Mouse (Mus musculus): ENCODE data around the gene Asb8.

Gene Asb8

DNA sequence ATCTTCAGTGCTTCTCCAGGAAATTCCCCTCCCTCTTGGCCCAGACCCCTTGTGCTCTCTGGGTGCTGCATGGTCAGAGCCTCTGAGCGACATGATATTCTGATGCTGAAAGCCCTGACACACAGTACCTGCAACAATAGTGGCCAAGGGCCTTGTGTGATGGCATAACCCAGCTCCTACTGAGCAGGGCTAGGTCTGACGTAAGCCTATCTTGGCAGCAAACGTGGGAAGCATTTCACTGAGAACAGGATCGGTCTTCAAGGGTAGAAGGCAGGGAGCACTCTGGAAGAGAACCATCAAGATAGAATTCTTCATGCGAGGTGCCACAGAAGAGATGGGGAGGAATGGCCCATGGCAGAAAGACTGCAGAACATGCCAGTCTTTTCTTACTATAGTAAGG, at the start of gene Asb8:
Gene Asb8 (minus strand): TSS at position 101 of the 400 bp plus-strand sequence.
- no peak for DNase-seq

DNA sequence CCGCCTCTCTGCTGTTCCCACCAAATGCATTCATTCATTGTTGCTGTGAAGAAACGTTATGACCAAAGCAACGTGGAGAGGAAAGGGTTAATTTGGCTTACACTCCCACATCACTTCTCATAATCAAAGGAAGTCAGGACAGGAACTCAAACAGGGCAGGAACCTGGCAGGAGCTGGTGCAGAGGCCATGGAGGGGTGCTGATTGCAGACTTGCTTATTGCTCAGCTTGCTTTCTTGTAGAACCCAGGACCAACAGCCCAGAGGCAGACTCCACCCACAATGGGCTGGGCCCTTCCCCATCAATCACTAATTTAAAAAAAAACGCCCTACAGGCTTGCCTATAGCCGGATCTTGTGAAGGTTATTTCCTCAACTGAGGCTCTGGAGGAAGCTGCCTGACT, 48.7 kb upstream of the Asb8 start:
- DNase-seq, result no peak

DNA sequence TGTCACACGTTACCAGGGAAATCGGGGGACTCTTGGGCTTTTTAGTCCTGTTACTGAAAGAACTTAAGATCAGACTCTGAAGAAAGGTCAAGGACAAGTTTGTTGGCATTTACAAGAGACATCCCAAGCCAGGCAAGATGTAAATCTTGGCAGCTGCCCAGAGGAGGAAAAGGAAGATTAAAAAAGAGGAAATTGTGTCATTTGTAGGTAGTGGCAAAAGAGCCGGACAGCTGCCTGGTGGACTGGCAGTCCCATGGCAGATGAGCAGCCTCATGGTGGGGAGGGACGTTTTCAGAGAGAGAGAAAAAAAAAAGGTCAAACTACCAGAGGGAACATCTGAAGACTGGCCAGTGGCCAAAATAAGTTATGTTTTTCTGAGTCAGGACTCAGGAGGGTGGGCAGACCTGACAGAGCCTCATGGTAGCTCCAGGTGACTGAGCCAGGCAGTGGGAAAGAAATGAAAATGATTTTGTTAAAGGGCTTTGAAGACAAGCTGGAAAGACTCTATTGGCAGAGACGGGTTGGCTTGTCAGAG, 48.0 kb upstream of the Asb8 start:
- no peak for DNase-seq

DNA sequence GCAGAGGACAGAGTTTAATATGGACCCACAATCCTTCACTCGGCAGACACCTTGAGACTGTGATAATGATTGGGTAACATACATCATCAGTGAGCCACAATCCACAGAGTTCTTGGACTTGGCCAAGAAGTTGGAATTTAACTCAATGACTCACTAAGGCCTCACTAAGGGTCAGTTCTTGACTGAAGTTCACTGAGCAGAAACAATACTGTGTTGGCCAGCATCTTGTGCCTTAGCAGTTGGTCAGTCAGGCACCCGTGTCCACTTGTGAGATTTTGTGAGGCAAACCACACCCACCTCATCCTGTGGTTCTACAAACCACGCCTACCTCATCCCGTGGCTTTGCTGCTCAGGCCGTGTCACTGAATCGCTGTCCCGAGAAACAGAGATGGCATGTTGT, 44.3 kb upstream of the Asb8 start:
- no peak for DNase-seq

DNA sequence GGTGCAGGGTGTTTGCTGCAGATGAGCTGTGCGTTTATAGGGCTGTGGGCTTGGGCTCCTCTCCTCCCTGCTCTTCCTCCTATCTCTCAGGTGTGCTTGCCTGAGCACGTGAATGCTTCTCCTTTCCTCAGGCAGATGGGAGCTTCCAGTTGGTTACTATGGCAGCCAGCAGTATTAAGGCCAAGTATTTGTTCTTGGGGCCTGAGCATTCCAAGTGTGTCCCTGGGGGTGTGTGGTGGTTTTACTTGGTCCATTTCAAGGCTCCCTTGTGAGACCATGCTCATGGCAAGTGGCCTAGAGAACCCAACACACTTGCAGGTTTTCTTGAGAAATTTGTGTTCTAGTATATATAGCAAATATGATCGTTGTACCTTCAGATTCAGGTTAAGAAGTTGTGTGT, 30.0 kb upstream of the Asb8 start, which contains the start of gene Olfr288:
Gene Olfr288 (minus strand): TSS at position 101 of the 400 bp plus-strand sequence.
- DNase-seq, result no peak

DNA sequence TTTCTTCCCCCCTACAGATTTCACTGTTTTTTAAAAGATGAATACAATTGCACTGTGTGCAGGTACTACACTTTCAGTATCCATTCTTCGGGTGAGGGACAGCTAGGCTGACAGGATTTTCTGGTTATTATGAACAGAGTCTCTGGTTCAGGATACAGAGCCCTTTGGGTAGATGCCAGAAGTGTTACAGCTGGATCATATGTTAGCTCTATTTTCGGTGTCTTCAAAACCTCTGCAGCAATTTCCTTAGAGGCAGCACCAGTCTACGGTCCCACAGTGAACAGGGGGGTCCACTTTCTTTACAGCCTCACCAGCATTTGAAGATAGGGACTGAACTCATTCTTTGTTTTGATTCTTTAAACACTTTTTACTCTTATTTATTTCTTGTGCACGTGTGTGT, 19.0 kb upstream of the Asb8 start:
- DNase-seq, result no peak

DNA sequence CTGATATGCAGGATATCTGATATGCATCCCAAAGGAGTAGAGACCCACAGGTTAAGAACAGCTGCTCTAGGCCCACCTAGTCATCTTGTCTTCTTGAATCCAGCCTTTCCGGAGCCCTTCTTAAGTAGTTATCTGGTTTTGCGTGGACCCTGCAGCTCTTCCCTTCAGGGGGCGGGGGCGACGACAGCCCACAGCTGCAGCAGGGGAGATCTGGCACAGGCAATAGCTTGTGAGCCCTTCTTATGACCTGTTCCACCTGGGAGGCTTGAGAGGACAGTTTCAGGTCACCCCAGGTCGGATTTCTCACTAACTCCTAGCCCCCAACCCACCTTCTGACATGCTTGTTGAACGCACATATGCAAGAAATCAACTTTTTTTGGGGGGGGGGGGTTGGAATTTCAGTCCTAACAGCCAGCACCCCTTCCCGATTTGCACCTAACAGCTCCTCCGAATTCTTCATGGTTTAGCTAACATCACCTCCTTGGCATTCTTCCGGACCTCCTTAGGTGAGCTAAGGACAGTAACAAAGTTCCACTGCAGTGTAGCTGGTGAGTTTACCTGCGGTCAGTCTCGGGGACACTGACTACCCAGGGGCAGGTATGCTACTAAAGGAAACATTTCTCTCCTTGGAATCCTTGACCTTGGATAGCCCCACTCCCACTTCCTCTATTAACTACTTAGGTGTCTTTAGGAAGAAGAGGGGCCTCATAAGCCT, 16.6 kb upstream of the Asb8 start:
- peak; percentile 63 for DNase-seq

DNA sequence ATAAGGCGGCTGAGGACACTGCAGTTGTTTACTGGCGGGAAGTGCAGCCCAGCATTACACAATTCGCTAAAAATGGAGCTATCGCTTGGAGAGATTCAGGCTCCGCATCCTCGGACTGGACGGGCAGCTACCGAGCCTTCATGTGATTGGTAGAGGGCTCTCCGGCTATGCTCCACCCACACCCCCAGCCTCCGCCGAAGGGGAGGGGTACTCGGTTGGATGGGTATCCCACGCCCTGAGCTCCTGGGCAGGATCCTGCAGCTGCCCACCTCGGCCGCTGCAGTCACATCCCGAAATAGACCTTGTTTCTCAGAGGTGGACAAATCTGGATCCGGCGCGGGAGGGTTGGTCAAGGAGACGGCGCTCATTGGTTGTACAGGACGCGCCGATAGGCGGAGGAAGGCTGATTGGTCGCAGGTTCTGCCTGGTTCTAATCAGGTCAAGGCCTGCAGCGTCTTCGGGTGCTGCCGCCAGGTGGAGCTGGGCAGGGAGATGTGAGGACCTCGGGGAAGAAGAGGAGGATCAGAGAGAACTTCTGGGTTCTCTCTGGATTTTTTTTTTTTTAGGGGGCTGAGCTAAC, 15.8 kb upstream of the Asb8 start:
- peak; percentile 99 for DNase-seq

DNA sequence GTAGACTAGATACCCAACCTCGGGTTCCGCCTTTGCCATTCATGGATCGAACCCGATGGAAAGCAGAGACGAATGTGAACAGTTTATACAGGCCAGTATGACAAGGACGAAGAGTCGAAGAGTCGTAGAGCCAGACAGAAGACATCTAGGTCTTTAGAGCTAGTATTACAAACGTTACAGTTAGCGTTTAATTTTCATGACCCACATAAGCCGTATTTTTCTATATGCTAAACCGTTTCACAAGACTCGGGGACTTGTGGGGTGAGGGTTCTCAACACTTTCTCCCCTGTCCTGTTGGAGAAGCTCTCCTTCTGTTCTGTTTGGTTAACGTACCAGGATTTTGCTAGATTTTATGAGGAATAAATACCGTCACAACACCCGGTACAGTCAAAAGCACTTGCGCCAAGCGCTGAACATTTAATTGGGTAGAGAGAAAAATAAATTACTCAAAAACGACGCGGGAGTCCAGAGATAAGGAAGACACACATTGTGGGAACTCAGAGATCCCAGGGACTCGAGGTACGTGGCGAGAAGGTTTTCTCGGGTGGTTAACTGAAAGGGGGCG, 15.2 kb upstream of the Asb8 start:
- DNase-seq, result no peak

DNA sequence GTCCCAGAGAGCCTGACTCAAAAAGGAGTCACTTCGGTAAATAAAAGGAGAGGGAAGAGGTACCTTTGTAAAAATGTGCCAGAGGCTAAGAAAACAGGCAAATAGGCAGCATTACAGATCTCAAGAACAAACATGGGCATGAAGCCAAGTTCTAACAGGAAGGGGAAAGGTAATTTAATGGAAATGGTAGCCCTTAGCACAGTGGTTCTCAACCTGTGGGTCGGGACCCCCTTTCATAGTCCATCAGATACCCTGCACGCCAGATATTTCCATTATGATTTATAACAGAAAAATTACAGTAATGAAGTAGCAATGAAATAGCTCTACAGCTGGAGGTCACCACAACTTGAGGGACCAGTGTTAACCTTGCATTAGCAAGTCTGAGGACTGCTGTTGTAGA, 11.9 kb upstream of the Asb8 start:
- no peak for DNase-seq

DNA sequence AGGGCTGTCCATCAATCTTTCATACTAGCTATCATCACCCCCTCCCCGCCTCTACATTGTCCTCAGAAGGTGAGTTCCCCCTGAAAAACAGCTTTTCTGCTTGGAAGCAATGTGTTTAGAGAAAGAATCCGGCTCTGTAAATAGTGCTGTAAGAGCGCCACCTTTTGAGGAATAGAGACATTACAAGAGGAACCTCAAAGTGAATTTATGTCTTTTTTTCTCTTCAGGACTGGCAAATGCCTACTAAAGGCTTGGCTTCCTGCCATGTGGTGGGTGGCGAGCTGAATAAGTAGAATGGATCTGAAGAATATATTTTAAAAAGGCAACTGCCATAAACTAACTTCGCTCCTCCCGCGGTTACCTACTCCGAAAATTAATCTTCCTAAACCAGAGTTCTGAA, 8.4 kb upstream of the Asb8 start:
- peak; percentile 83 for DNase-seq

DNA sequence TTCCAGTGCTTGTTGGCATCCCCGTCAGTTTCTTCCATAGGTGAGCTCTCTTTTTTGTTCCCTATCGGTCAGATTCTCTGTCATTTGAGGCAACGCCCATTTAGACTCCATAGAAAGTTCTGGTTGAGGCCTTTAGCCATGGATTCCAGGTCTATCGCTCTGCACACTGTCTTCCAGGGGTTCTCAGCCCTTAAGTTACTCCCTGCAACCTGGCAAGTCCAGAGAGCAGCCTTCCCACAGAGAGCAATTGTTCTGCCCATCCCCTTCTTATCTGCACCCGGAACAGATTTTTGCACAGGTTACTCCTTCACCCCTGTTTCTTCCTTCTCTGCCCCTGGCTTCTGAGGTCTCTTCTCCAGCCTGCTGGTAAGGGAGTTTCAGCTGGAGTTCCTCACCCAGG, 6.7 kb upstream of the Asb8 start:
- no peak for DNase-seq

DNA sequence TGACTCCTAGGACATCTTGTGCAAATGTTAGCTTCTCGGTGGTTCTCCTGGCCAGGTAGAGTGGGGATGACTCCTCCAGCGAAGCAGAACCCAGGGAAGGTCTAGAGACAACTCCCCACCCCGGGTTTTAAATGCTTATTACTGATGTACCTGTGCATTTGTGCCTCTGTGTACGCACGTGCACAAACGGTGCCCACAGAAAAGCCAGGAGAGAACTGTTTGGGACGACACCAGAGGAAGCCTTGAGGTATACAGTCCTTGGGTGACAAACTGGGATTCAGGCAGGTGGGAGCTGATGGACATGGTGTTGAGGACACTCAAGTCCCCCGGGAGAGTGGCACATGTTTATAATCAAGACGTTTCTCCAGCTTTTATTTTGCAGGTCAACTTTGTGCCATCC, 5.5 kb upstream of the Asb8 start:
- DNase-seq, result no peak

DNA sequence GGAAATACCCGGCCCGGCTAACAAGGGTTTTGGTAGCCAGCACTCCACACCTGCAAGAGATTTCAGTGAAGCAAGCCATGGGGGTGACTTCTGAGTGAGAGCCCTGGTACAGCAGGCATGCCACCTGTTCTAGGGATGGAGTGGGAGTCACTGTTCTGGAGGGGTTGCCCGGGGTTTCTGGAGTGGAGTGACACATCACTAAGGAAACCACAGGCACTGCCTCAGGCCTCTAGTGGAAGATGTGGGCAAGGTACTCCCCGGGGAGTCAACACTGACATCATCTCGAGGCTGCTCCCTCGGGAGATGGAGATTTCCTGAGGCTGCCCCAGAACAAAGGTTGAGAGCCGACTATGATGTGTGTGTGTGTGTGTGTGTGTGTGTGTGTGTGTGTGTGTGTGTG, 4.9 kb upstream of the Asb8 start:
- DNase-seq, result no peak

DNA sequence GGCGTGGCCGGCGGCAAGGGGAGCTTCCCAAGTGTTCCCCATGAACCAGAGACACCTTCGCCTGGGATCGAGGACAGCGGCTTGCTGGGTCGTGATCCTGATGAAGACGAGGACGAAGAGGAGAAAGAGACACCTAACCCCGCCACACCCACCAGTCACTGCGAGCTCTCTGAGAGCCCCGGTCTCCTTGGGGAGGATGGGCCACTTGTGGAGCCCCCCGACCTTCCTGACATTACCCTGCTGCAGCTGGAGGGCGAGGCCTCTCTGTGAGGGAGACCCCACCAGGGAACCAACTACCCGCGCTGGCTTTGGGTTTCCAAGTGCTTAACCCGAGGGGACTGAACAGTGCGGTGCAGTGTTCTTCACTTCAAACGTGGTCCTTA, 3.2 kb upstream of the Asb8 start:
- no peak for DNase-seq

DNA sequence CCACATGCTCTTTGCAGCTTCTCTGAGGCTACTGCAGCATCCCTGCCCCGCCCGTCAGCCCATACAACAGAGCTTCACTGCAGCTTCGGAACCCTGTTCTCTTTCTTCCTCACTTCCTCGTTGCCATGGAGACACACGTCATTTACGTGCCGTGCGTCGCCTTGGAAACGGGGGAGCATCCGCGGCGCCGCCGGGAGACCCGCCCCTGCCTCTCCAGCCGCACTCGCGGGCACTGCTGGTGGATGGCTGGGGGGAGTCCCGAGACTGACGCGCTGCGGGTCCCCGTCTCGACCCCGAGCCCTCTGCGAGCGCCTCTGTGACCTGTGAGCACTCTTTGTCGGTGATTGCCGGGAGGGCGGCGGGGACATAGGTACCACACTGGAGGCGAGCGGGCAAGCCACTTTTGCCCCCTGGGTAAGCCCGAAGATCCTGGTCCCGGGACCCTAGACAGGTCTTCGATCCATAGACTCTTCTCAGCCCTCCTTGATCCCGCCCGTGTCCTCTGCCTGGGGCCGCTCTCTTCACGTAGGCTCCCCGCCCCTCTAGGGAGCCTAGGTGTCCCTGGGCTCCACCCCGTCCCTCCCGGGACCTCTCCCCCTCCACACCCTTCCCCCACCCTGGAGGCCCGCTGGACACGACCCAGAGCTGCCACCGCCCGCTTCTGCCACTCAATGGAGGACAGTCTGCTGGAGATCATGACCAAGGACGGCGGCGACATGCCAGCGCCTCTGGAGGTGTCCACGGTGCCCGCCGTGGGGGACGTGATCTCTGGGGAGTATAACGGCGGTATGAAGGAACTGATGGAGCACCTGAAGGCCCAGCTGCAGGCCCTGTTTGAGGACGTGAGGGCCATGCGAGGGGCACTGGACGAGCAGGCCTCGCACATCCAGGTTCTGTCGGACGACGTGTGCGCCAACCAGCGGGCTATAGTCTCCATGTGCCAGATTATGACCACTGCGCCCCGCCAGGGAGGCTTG, 2.5 kb upstream of the Asb8 start:
- DNase-seq, result peak; percentile 94

DNA sequence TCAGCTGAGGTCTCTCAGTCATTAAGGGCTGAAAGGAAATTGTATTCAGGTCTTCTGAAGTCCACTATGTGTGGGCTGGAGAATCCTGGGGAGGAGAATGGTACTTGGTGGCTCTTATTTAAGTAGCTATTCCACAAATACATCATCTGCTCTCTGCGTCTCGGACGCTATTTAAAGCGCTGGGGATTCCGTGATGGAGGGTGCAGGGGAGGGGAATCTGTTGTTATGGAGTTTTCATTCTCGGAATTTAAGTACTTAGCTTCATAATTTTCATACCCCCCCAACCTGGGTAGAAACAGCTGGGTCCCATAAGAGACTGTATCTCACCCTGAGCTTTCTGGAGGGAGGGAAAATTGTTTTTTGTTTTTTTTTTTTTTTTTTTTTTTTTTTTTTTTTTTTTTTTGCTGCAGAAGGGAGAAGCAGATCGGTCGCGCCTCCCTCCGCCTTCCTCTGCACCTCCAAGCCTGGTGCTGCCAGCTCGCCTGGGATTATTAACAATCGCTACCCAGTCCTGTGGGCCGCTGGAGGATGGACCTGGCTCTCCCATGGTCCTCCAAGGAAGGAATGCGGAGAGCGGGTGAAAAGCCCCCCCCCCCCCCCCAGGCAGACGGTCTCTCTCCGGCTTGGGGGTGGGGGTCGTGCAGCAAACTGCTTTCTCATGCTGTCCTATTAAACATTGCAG, 1.7 kb upstream of the Asb8 start, which contains the start of gene Ccdc184:
Gene Ccdc184 (plus strand): TSS at position 196 of the 682 bp plus-strand sequence.
- peak; percentile 54 for DNase-seq

DNA sequence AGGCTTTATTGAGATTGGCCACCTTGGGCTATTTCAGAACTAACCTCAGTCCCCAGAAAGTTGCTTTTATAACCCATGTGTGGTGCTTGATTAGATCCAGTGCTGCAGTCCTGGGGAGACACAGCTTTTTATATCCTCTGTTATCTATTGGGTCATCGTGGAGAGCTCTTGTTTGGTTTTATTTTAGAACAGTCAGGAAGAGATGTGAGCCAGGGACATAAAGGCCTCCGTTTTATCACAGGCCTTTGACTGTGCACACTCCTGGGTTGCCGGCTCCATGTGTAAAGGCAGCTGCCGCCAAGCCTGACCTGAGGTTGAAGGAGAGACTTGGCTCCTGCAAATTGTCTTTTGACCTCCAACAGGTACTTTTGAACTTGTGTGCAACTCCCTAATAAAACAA, 2.9 kb downstream of the Asb8 start:
- no peak for DNase-seq

DNA sequence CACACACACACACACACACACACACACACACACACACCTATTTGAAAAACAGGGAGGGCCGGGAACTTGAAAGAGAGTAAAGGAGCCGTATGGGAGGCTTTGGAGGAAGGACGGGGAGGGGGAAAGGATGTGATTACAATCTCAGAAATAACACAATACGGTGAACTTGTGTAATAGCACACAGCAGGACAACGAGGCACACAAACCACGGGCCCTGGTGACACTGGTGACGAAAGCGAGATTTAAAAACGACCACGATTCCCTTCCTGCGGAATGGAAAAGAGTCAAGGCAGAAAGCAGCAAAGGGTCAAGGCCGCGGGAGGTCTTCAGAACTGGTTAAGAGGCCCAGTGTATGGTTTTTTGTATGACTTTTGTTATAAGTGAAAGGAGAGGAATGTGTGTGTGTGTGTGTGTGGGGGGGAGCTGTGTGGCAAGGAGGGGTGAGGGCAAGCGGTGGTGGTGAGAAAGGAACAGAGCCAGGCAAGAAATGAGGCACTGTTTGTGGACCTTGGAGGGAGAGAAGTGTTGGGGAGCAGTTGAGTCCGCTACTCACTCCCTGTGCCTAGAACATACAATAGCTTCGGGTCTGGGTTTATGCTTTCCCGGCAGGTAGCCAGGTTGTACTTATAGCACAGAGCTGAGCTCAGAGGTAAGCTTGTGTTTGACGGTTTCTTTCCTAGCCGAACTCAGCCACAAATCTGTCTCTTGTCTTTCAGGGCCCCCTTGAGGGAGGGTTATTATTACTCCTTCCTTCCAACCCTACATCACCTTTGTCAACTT, 4.2 kb downstream of the Asb8 start:
- no peak for DNase-seq

DNA sequence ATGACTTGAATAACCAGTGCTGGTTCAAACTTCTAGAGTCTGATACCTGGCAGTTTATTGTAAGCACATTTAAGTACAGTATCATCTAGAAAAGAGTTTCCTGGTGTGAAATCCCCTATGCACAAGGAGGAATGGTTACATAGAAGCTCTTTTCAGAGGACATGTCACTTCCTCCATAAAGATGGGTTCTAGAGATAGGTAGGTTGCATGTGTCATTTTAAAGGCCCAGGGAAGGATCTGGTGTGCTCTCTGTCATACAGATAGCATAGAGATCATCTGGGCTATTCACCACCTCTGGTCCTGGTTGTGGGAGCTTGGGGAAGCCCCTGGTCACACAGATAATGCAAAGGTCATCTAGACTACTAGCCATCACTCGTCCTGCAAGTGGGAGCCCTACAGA, 8.2 kb downstream of the Asb8 start:
- no peak for DNase-seq

DNA sequence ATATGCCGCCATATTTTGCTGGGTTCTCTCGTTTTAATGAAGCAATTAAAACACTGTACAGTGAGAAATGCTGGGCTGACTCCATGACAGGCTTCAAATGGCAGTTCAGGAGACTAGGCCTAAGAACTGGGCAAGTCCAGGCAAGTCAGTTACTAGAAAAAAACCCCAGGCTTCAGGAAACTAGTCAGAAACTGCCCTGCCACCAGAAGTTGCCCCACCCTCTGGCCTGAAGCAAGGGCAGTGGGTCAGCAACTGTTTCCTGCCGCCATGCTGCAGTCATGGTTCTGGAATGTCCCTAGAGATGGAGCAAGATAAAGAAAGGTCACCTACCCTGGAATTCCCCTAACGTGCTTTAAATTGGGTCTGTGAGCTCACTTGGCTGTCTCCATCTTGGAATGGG, 9.5 kb downstream of the Asb8 start:
- DNase-seq, result no peak

DNA sequence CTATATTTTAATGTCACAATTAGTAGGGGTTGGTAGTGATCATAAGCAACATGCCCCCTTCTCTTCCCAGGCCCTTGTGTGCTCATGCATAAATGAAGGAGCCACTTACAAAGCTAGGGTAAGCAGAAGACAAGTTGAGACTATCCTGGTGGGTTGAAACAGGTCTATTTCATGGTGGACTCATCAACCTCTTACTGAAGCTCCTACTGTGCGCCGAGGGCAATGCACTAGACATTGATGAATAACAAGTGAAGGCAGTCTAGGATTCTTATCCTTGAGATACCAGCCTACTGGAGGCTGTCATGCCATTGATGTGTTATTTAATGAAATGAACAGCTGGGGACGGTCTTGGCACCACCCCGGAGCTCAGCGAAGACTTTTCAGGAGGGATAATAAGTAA, 10.2 kb downstream of the Asb8 start:
- no peak for DNase-seq

Measured in cerebellum, adult 9-10 months (tissue).